Comparison of ENCODE assay signal across 8 mouse cellular contexts in genomic region chr6:124847305-124847704, GRCm38 (mm10). TPM values are rescaled to one million over a fixed set of nuclear protein-coding genes. Genes with fewer than 3 reads are reported as not detected.
A peak's percentile ranks its signal among the peaks of the same experiment; 100 is the strongest.
DNase-seq lines count a peak whose midpoint lies in the region; ATAC-seq and TF ChIP-seq lines count a peak whose summit lies in the region.

No protein-coding gene starts in this region.

- TF ChIP-seq CTCF in E14TG2a.4 (conservative IDR thresholded peaks at IDR 0.05; ENCODE audit: low read length): peak; percentile 98

- H3K4me2 ChIP-seq in forebrain, embryonic 15.5 days (replicated peaks): no peak overlapping the region

- H3K9me3 ChIP-seq in E14TG2a.4 (ENCODE audit: low read length): no peaks in the 10 kb centered on the region
- H3K9me3 ChIP-seq in forebrain, embryonic 15.5 days: no peaks in the 10 kb centered on the region

- intact Hi-C loops in heart, postnatal 25 days (cut with DNase I): loop anchor here (2.0 to 5.0 kb wide), 2 partner anchors 39 to 235 kb away; partner anchors contain the start of gene Spsb2

- H3K27me3 ChIP-seq in E14TG2a.4 (ENCODE audit: insufficient read depth, low read length): peaks cover 12% of the 10 kb centered on the region
- no peaks in the 10 kb centered on the region for H3K27me3 ChIP-seq in forebrain, embryonic 15.5 days

- no peak overlapping the region for H3K9ac ChIP-seq in forebrain, embryonic 15.5 days (replicated peaks)

- DNase-seq in heart, postnatal 25 days (ENCODE audit: low spot score): peak; percentile 73
- DNase-seq in layer of hippocampus, adult 11-12 months (ENCODE audit: low spot score): peak; percentile 96
- peak; percentile 85 to 91 for DNase-seq in lung, adult 18-20 months
- peak; percentile 86 for DNase-seq in testis, postnatal 14 days (ENCODE audit: low spot score)

- H3K36me3 ChIP-seq in E14TG2a.4 (ENCODE audit: insufficient read depth, low read length): no peaks in the 10 kb centered on the region
- H3K36me3 ChIP-seq in forebrain, embryonic 15.5 days: peaks cover 20% of the 10 kb centered on the region; the same call in 1 of the 2 replicates

- peaks cover 65% of the 10 kb centered on the region for H3K4me1 ChIP-seq in E14TG2a.4 (replicated peaks; ENCODE audit: low read depth, low read length)
- peaks cover 3% of the 10 kb centered on the region; the same call in 1 of the 2 replicates for H3K4me1 ChIP-seq in forebrain, embryonic 15.5 days

- peak; percentile 91 for ATAC-seq in cerebellum, adult (ENCODE audit: insufficient number of reproducible peaks, low FRiP score, low TSS enrichment)
- ATAC-seq in forebrain, embryonic 15.5 days (replicated peaks): peak; percentile 87
- ATAC-seq in neutrophil, adult 5-6 weeks (ENCODE audit: extremely low read depth, insufficient number of reproducible peaks, low FRiP score, poor library complexity, severe bottlenecking): peak; percentile 84

- no peak overlapping the region for H3K4me3 ChIP-seq in E14TG2a.4 (replicated peaks; ENCODE audit: low read length)
- no peak overlapping the region for H3K4me3 ChIP-seq in forebrain, embryonic 15.5 days

- H3K27ac ChIP-seq in forebrain, embryonic 15.5 days (replicated peaks): peak overlapping the region; percentile 12

- whole genome bisulfite sequencing in forebrain, embryonic 15.5 days: 2% methylated on average over 9 of the region's 9 CpGs

RNA-seq across cellular contexts. Expression of gene Gnb3, which starts 7.2 kb away (rescaled TPM):
- polyA plus RNA-seq in forebrain, embryonic 15.5 days (2015; fragmentation: Nextera tagmentation; extraction: Ambion mirVana): 0.23 and 1.8 TPM in 2 replicates
- 1 to 10 TPM; 3.0 to 3.2 TPM for total RNA-seq in heart, postnatal 25 days (2021)
- total RNA-seq in neutrophil, adult 5-6 weeks (2017): 0.70 TPM in 1 of 2 replicates, not detected in the other

RNA-seq across cellular contexts. Expression of gene P3h3, which starts 10.2 kb away (rescaled TPM):
- 15.3 and 15.7 TPM in 2 replicates for polyA plus RNA-seq in forebrain, embryonic 15.5 days (2015; fragmentation: Nextera tagmentation; extraction: Ambion mirVana)
- total RNA-seq in heart, postnatal 25 days (2021): 10 to 100 TPM; 12.3 to 13.5 TPM
- not detected in 2 replicates for total RNA-seq in neutrophil, adult 5-6 weeks (2017)

RNA-seq across cellular contexts. Expression of gene Gpr162, which starts 16.5 kb away (rescaled TPM):
- polyA plus RNA-seq in forebrain, embryonic 15.5 days (2015; fragmentation: Nextera tagmentation; extraction: Ambion mirVana): 25.2 and 25.9 TPM in 2 replicates
- total RNA-seq in heart, postnatal 25 days (2021): 1 to 10 TPM in 1 of 2 experiments, under 1 TPM in 1; 0.62 to 1.0 TPM
- total RNA-seq in neutrophil, adult 5-6 weeks (2017): not detected in 2 replicates

RNA-seq across cellular contexts. Expression of gene Cdca3, which starts 18.0 kb away (rescaled TPM):
- 100 and 106 TPM in 2 replicates for polyA plus RNA-seq in forebrain, embryonic 15.5 days (2015; fragmentation: Nextera tagmentation; extraction: Ambion mirVana)
- total RNA-seq in heart, postnatal 25 days (2021): 1 to 10 TPM in 1 of 2 experiments, under 1 TPM in 1; 0.91 to 1.6 TPM
- 1.4 and 3.0 TPM in 2 replicates for total RNA-seq in neutrophil, adult 5-6 weeks (2017)

RNA-seq across cellular contexts. Expression of gene Usp5, which starts 18.0 kb away (rescaled TPM):
- 194 and 200 TPM in 2 replicates for polyA plus RNA-seq in forebrain, embryonic 15.5 days (2015; fragmentation: Nextera tagmentation; extraction: Ambion mirVana)
- 10 to 100 TPM; 73.7 to 75.3 TPM for total RNA-seq in heart, postnatal 25 days (2021)
- total RNA-seq in neutrophil, adult 5-6 weeks (2017): 35.1 and 50.1 TPM in 2 replicates

Comparison
In these comparisons a context has a peak if more than half of its experiments do, and no peak if none do; other contexts are left out.
1. RNA of gene P3h3, which starts 10.2 kb away (total RNA-seq): 12.3 to 13.5 TPM in heart, postnatal 25 days; not detected in neutrophil, adult 5-6 weeks; every median in the first group is over 10 times any median in the second.
2. Peak in every context shown above with its lines, with median percentiles within 50 percentile points of each other: ATAC-seq and DNase-seq.